Comparison of ENCODE assay signal across 8 mouse cellular contexts in the genomic region with DNA sequence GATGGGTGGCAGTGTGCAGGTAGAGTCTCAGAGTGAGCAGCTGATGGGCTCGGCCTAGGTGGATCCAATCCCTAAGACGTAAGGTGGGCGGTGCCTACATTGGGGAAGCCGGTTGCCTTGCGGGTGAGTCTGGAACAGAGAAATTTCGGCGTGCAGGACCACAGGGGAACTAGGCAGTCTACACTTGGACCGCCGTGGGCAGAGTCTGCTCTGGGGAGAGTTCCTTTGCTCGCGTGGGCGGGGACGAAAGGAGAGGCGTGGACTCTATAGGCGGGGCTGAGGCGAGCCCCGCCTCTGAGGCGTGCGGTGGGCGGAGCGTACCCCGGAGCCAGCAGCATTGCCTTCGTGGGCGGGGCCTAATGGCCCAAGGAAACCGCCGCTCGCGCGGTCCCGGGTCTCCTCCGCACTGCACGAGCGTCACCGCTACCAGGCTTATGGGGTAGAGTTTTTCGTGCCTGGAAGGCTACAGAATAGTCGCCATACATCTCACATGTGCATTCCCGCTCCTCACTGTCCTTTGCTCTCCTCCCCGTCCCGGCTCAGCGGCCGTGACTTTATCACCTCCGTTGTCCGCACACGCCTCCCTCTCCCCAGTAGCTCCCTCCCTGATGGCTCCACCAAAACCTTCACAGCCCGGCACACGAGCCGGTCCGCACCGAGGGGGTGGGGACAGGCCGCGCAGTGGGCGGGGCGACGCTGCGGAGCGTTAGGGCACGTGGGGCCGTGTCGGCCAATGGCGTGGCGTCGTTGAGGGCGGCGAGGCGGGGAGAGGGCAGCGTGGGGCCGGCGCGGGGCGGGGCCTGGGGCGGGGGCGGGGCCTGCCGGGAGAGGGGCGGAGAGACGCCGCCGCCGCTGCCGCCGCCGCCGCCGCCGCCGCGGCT. TPM values are rescaled to one million over a fixed set of nuclear protein-coding genes. Genes with fewer than 3 reads are reported as not detected.
DNase-seq lines count a peak whose midpoint lies in the region; ATAC-seq lines count a peak whose summit lies in the region.

A gene (plus strand): TSS at position 831 of the 881 bp plus-strand sequence.

- H3K27me3 ChIP-seq in heart, embryonic 10.5 days (ENCODE audit: insufficient read depth, poor library complexity, severe bottlenecking) = 0 out of 2 replicates have a peak, but pooled peaks cover 11% of the 10 kb centered on the region
- peaks cover 14% of the 10 kb centered on the region; the same call in 1 of the 2 replicates for H3K27me3 ChIP-seq in kidney, embryonic 15.5 days

- H3K27ac ChIP-seq in heart, embryonic 10.5 days = peak within 1 kb of the TSS; percentile 92
- H3K27ac ChIP-seq in kidney, embryonic 15.5 days = peak within 1 kb of the TSS; percentile 98

- peak within 1 kb of the TSS; percentile 91 for H3K4me2 ChIP-seq in kidney, embryonic 15.5 days

- peak within 1 kb of the TSS; percentile 91 for H3K4me3 ChIP-seq in heart, embryonic 10.5 days
- H3K4me3 ChIP-seq in kidney, embryonic 15.5 days (replicated peaks) = peak within 1 kb of the TSS; percentile 95

- no peaks in the 10 kb centered on the region for H3K9me3 ChIP-seq in heart, embryonic 10.5 days
- no peaks in the 10 kb centered on the region for H3K9me3 ChIP-seq in kidney, embryonic 15.5 days (replicated peaks)

- peak within 1 kb of the TSS; percentile 87 for H3K9ac ChIP-seq in kidney, embryonic 15.5 days

- no peaks in the 10 kb centered on the region for H3K36me3 ChIP-seq in heart, embryonic 10.5 days
- H3K36me3 ChIP-seq in kidney, embryonic 15.5 days = 0 out of 2 replicates have a peak, but pooled peaks cover 3% of the 10 kb centered on the region

- under 1% methylated on average over 68 of the region's 86 CpGs for WGBS in heart, embryonic 10.5 days
- WGBS in kidney, embryonic 15.5 days = under 1% methylated on average over 68 of the region's 86 CpGs

- H3K4me1 ChIP-seq in heart, embryonic 10.5 days = peaks cover 7% of the 10 kb centered on the region
- peaks cover 16% of the 10 kb centered on the region for H3K4me1 ChIP-seq in kidney, embryonic 15.5 days

- DNase-seq in B cell, adult 2 months = peak; percentile 98
- DNase-seq in brain, adult 2 months (ENCODE audit: low read depth, low spot score) = peak; percentile 97
- DNase-seq in heart, embryonic 10.5 days (ENCODE audit: low spot score) = peak; percentile 98
- peak; percentile 97 for DNase-seq in liver
- DNase-seq in spleen, postnatal 4 days (ENCODE audit: low spot score in 2 of 2) = peak; percentile 96 to 98

- peak; percentile 94 for ATAC-seq in erythroblast, adult 5-6 weeks (replicated peaks; ENCODE audit: low FRiP score, poor library complexity, severe bottlenecking)
- ATAC-seq in kidney, embryonic 15.5 days (replicated peaks; ENCODE audit: low FRiP score) = peak; percentile 97
- ATAC-seq in monocyte, adult 5-6 weeks (replicated peaks; ENCODE audit: insufficient number of reproducible peaks, low FRiP score, low TSS enrichment, poor library complexity, severe bottlenecking) = peak; percentile 89

RNA-seq across cellular contexts. Expression of the gene that starts here (rescaled TPM):
- total RNA-seq in erythroblast, adult 5-6 weeks (2015; ENCODE audit: low replicate concordance) = 41.1 and 42.6 TPM in 2 replicates
- 60.8 and 61.2 TPM in 2 replicates for total RNA-seq in erythroblast, adult 5-6 weeks (2017; ENCODE audit: low replicate concordance)
- polyA plus RNA-seq in heart, embryonic 10.5 days (2016; fragmentation: Nextera tagmentation; extraction: Ambion mirVana) = 136 and 146 TPM in 2 replicates
- polyA plus RNA-seq in kidney, embryonic 15.5 days (2015; fragmentation: Nextera tagmentation; extraction: Ambion mirVana) = 141 and 143 TPM in 2 replicates
- 353 to 389 TPM (median 359 TPM) in 3 replicates for total RNA-seq in monocyte, adult 5-6 weeks (2017)

Comparison
In these comparisons a context has a peak if more than half of its experiments do, and no peak if none do; other contexts are left out.
1. Peak in every context shown above with its lines: DNase-seq, ATAC-seq, H3K4me3 ChIP-seq and H3K27ac ChIP-seq.